Mouse (Mus musculus) hindbrain, embryonic 10.5 days (tissue): ENCODE data around the gene Cyp4x1. TPM values are rescaled to one million over a fixed set of nuclear protein-coding genes. Genes with fewer than 3 reads are reported as not detected.

Source experiments
- DNase-seq: peaks from one replicate; pipeline ENCODE4 v3.0.0-alpha.2; 2017; ENCODE audit warnings: low spot score
- H3K27ac ChIP-seq: fragments of 300-500 bp; sonication (generic); 2 replicates; pipeline ENCODE4 v1.5.1; 2016; ENCODE audit warnings: mild to moderate bottlenecking, moderate library complexity
- H3K27me3 ChIP-seq: fragments of 300-500 bp; sonication (generic); 2 replicates; pipeline ENCODE4 v1.6.1; 2016; ENCODE audit warnings: mild to moderate bottlenecking; ENCODE audit not compliant: poor library complexity, insufficient read depth, severe bottlenecking
- H3K36me3 ChIP-seq: fragments of 300-500 bp; sonication (generic); 2 replicates; pipeline ENCODE4 v1.6.1; 2016; ENCODE audit warnings: mild to moderate bottlenecking, moderate library complexity
- H3K4me1 ChIP-seq: fragments of 300-500 bp; sonication (generic); replicated peaks from 2 replicates; pipeline ENCODE4 v1.6.1; 2016; ENCODE audit warnings: mild to moderate bottlenecking
- H3K4me3 ChIP-seq: fragments of 300-500 bp; sonication (generic); 2 replicates; pipeline ENCODE4 v1.5.1; 2016; ENCODE audit warnings: mild to moderate bottlenecking, moderate library complexity
- H3K9me3 ChIP-seq: fragments of 300-500 bp; sonication (generic); 2 replicates; pipeline ENCODE4 v1.6.1; 2016; ENCODE audit warnings: mild to moderate bottlenecking, moderate library complexity
- WGBS: fragments of 180-500 bp; shearing (Covaris S2); methylation state at CpG from one replicate; pipeline ENCODE4 v1.1.7; 2016; 5-methylcytosine and 5-hydroxymethylcytosine counted together
- polyA plus RNA-seq: library from polyadenylated mRNA; unstranded; fragments of >200 nt; fragmentation: Nextera tagmentation; extraction: Ambion mirVana; gene quantifications from 2 replicates; pipeline ENCODE4 v1.2.1, GENCODE M21; 2016

The Cyp4x1 gene
- polyA plus RNA-seq, 1 experiment from 2014 or later, result 0.82 TPM

DNA sequence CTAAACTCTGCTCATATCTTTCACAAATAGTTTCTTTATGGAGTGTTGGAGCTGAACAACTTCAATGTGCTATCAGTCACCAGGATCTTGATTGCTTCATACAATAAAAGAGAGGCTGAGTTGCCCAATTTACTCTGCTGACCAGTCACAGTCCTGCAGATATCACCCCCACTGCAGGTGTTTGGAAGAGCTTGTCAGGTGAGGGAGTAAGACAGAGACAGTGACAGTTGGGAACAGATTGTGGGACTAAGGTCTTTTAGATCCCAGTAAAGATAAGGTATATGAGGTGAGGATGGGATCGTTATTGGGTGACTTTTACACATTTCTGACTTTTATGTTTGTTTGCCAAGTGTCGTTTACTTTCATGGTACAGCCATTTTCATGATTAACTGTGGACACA is 22.9 kb downstream of the Cyp4x1 start:
- Histone ChIP-seq H3K4me1 (no peaks in the 10 kb centered on the region), H3K27ac (no peak overlapping the region), H3K27me3 (no peaks in the 10 kb centered on the region), H3K4me3 (no peak overlapping the region), H3K9me3 (no peaks in the 10 kb centered on the region), H3K36me3 (no peaks in the 10 kb centered on the region)
- DNase-seq, result no peak
- WGBS, result 83% methylated on average over 2 of the region's 2 CpGs

DNA sequence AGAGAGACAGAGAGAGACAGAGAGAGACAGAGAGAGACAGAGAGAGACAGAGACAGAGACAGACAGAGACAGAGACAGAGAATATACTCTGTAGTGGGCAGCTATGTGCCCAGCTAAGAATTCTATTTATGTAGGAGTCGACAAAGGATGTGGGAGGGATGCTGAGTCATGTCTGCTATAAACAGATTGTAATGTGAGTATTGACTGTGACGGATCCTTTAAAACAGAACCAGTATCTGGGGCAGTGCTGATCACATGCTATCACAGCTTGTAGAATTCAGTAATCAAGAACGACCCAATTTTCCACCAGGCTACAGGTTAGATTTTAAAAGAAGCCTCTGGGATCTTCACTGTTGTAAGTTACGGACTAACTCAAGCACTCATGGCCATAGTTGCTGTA is 30.6 kb downstream of the Cyp4x1 start:
- 74% methylated on average over 4 of the region's 4 CpGs for WGBS
- no peaks in the 10 kb centered on the region for H3K27me3 ChIP-seq
- no peak for DNase-seq
- H3K4me1 ChIP-seq, result no peaks in the 10 kb centered on the region
- H3K4me3 ChIP-seq, result no peak overlapping the region
- no peak overlapping the region for H3K27ac ChIP-seq
- H3K9me3 ChIP-seq, result no peaks in the 10 kb centered on the region
- H3K36me3 ChIP-seq, result no peaks in the 10 kb centered on the region

DNA sequence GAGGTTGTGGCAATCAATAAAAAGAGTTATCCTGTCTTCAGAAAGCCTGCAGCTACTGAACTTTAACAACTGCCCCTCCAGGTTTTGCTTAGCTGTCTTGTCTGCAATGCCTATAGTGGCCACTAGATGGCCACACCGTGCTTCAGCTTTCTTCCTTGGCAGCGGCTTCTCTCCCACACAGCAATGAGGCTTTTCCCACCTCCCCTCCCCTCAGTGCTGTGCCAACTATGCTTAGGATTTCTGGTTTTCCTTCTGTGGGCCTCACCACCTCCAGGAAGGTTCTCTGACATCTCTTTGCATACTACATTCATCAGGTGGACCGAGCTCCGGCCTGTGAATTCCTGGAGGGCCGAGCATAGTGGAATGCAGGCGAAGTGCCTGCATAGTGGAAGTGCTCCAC is 32.4 kb downstream of the Cyp4x1 start:
- Histone ChIP-seq H3K27me3 (peaks cover 13% of the 10 kb centered on the region), H3K9me3 (no peaks in the 10 kb centered on the region), H3K4me1 (peaks cover 5% of the 10 kb centered on the region), H3K4me3 (no peak overlapping the region), H3K36me3 (no peaks in the 10 kb centered on the region), H3K27ac (no peak overlapping the region)
- WGBS, result 44% methylated on average over 6 of the region's 6 CpGs
- DNase-seq, result peak; percentile 68

DNA sequence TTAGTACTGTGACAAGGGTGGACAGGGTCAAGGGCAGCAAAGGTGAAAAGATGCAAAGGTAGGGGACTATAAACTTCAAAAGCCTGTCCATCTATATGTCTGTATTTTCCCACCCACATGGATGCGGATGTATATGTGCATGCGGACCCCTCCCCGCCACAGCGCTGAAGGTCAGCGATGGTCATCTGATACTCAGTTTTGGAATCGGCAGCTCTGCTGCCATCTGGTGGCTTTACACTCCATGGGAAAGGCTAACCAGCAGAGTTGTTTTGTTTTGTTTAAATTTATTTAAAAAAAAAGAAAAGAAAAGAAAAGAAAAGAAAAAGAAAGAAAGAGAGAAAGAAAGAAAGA is 37.0 kb downstream of the Cyp4x1 start:
- peaks cover 18% of the 10 kb centered on the region for H3K4me1 ChIP-seq
- peak overlapping the region; percentile 29; the same call in 1 of the 2 replicates for H3K4me3 ChIP-seq
- WGBS, result 1% methylated on average over 6 of the region's 6 CpGs
- no peaks in the 10 kb centered on the region for H3K9me3 ChIP-seq
- H3K36me3 ChIP-seq, result no peaks in the 10 kb centered on the region
- peak overlapping the region; percentile 74 for H3K27ac ChIP-seq
- peak; percentile 56 for DNase-seq
- H3K27me3 ChIP-seq, result peaks cover 56% of the 10 kb centered on the region

DNA sequence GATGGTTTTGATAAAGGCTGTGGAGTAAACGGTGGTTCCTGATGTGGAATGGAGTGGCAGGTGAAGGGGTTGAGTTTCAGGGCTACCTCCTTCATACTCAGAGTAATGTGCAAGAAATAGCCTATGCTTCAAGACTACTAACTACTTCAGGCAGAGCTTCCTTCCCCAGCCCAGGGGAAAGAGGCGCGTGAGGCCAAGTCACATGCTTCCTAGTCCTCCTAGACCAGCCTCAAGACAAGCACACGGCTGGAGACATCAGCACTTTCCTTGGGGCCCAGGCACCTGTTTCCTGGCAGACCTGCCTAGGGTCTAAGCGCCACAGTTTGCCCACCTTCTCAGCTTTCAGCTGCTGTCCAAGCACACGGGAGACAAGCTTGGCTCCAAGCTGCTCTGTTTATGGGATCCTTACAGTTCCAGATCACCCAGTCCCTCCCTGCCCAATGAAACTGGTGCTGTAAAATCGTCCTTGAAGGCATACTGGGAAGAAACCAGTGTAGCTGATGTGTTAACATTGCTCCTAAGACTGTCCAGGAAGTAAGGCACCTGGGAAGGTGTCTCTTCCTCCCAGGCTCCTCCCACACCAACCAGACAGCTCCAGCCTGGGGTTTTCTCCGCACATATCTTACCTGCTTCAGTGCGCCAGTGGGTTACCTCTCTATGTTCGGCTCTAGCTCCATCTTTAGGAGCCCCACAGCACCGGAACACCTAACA is 37.5 kb downstream of the Cyp4x1 start:
- WGBS, result 15% methylated on average over 11 of the region's 11 CpGs
- Histone ChIP-seq H3K4me3 (peak overlapping the region; percentile 60), H3K27me3 (peaks cover 62% of the 10 kb centered on the region), H3K9me3 (no peaks in the 10 kb centered on the region), H3K4me1 (peaks cover 18% of the 10 kb centered on the region), H3K36me3 (no peaks in the 10 kb centered on the region), H3K27ac (peak overlapping the region; percentile 74)
- no peak for DNase-seq

DNA sequence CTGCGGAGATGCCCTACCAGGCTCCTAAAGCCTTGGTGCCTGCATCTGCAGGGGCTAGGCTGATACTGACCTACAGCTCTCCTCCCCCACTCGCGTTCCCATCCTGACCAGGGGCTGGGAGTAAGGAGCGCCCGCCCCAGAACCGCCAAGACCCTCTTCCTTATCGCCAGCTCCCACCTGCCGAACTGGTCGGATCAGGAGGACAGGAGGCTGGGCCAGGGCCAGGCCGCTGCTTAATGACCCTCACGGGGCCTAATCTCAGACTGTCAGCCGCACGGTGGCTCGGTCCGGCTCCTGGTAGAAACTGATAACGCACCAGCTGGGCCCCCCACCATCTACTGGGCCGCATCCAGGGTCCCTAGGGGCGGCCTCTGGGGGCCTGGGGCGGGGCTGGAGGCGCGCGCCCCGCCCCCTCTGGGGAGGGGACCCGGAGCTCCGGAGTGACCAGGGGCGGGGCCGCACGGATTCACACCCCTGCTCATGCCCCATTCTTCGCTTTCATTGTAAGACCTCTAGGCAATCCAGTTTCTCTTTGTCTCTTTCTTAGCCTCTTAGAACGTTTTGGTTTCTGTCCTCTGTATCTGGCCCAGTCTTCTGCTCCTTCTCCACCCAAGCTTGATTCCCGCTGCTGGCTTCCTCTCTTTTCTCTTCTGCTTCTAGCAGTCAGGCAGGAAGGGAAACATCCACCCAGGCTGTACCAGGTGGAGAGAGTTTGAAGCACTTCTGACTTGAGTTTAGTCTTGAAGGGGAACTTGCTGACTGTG is 38.2 kb downstream of the Cyp4x1 start:
- Histone ChIP-seq H3K9me3 (no peaks in the 10 kb centered on the region), H3K4me1 (peaks cover 18% of the 10 kb centered on the region), H3K4me3 (peak overlapping the region; percentile 60), H3K27me3 (peaks cover 62% of the 10 kb centered on the region), H3K27ac (peak overlapping the region; percentile 74), H3K36me3 (no peaks in the 10 kb centered on the region)
- under 1% methylated on average over 31 of the region's 31 CpGs for WGBS
- peak; percentile 44 for DNase-seq

DNA sequence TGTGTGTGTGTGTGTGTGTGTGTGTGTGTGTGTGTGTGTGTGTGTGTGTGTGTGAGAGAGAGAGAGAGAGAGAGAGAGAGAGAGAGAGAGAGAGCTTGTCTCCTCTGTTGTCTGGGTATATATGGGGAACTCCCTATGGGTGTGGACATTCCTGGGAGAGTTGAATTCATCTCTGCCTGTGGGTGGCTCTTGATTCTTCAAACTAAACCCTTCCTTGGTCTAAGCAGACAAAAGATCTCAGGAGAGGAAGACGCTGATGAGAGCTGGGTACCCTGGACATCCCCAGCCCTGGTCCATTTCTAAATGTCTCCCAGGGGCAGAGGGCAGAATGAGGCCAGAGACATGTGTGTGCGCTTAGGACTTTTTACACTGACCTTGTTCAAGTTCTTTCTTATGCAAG is 40.0 kb downstream of the Cyp4x1 start:
- H3K27me3 ChIP-seq, result peaks cover 66% of the 10 kb centered on the region
- 78% methylated on average over 2 of the region's 2 CpGs for WGBS
- no peaks in the 10 kb centered on the region for H3K9me3 ChIP-seq

DNA sequence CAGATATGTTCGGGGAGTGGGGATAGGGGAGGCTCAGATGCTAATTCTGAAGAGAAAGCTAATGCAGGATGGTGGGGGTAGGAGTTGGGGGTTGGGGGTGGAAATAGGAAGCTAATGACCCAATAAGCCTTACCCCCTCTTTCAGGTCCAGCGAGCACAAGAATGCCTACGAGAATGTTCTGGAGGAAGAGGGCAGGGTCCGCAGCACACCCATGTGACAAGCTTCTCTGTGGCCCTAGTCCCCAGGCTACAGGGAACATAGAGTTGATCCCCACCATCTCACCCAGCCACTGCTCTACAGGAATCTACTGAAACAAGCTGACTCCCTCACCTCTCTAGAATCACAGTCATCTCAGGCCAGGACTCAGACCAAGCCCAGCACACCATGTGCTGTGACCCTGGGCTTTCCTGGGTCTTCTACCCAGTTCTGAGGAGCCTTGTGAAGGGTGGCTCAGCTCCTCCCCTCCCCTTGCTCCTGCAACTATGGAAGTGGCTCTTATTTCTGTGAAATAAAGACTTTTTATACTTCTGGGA is 40.7 kb downstream of the Cyp4x1 start:
- no peak for DNase-seq
- H3K4me3 ChIP-seq, result no peak overlapping the region
- peaks cover 72% of the 10 kb centered on the region for H3K27me3 ChIP-seq
- H3K4me1 ChIP-seq, result peaks cover 22% of the 10 kb centered on the region
- no peak overlapping the region for H3K27ac ChIP-seq
- 77% methylated on average over 4 of the region's 4 CpGs for WGBS
- H3K36me3 ChIP-seq, result no peaks in the 10 kb centered on the region
- no peaks in the 10 kb centered on the region for H3K9me3 ChIP-seq

More for the DNA sequence above, 40.0 kb downstream of the Cyp4x1 start:
- H3K4me1 ChIP-seq, result peaks cover 22% of the 10 kb centered on the region
- H3K4me3 ChIP-seq, result no peak overlapping the region
- DNase-seq, result no peak
- no peak overlapping the region for H3K27ac ChIP-seq
- H3K36me3 ChIP-seq, result no peaks in the 10 kb centered on the region

DNA sequence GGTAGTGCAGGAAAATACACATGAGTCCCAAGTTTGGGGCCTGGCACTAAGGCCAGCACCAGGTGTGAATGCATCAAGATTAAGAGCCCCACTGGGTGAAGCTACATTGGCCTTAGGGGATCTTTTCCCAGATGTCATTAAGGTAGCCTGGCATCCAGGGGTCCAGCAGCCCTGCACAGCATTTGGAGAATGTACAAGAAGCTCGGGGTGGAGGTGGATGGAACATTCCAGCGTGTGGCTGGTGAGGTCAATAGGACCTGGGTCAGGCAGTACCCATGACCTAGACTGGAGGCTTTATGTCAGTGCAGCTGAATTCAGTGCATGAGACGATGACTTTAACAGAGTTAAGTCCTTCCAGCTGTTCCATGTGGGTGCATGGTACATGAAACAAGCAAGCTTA is 42.3 kb downstream of the Cyp4x1 start:
- peaks cover 76% of the 10 kb centered on the region for H3K27me3 ChIP-seq
- 80% methylated on average over 3 of the region's 3 CpGs for WGBS
- peaks cover 18% of the 10 kb centered on the region for H3K4me1 ChIP-seq
- H3K4me3 ChIP-seq, result no peak overlapping the region
- H3K9me3 ChIP-seq, result no peaks in the 10 kb centered on the region
- DNase-seq, result no peak
- H3K27ac ChIP-seq, result no peak overlapping the region
- no peaks in the 10 kb centered on the region for H3K36me3 ChIP-seq

DNA sequence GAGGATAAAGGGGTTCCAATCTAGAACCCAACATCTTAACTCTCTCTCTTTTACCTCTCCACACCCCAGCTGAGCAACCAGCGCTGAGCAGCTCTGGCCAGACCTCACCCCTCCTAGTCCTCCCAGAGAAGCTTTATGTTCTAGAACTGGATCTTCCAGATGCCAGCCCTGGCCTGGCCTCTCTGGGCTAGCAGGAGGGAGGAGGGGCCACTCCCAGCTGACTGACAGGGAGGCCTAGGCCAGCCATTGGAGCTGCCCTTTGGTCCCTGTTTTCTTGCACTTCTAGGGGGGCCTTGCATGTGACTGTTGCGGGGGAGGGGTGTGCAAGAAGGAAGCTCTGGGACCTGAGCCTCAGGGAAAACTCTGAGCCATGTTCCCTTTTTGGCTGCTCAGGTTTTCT is 43.5 kb downstream of the Cyp4x1 start:
- no peak overlapping the region for H3K27ac ChIP-seq
- 67% methylated on average over 2 of the region's 2 CpGs for WGBS
- no peaks in the 10 kb centered on the region for H3K36me3 ChIP-seq
- DNase-seq, result no peak
- peaks cover 71% of the 10 kb centered on the region for H3K27me3 ChIP-seq
- no peaks in the 10 kb centered on the region for H3K9me3 ChIP-seq
- no peak overlapping the region for H3K4me3 ChIP-seq
- H3K4me1 ChIP-seq, result peaks cover 6% of the 10 kb centered on the region

DNA sequence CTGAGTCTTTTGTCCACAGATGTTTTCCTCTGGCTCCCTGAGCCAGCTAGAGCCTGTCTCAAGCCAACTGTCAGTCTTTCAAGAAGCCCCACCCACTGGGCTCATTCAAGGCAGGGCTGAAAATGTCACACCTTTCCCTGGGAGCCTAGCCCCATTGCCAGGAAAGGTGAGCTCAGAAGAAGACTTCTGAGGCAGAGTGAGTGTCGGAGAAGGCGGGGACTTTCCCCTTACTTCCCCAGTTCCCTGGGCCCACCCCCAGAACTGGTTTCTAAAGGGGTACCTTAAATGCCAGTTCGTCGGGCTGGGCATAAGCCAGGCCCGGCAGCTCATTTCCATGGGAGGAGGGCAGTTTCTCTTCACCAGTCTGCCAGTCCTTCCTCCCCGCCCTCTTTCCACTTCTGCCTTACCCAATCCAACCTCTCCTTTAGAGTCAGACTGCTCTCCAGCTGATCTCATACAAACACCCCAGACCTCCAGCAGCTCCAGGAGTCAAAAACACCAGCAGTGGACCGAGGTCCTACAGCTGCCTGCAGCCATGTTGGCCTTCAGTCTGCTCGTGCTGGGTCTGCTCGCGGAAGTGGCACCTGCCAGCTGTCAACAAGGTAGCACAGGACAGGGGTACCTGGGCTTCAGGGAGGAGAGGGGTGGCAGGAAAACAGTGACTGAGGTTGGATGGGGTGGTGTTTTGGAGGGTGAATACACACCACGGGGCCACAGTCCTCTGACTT is 45.3 kb downstream of the Cyp4x1 start, which contains the start of gene Pdzk1ip1:
Gene Pdzk1ip1 (plus strand): TSS at position 98 of the 728 bp plus-strand sequence.
- Histone ChIP-seq H3K27me3 (peaks cover 63% of the 10 kb centered on the region), H3K27ac (peak within 1 kb of the TSS; percentile 75; the same call in 1 of the 2 replicates), H3K36me3 (no peaks in the 10 kb centered on the region), H3K4me3 (no peak within 1 kb of the TSS), H3K4me1 (peaks cover 4% of the 10 kb centered on the region; the same call in 1 of the 2 replicates), H3K9me3 (no peaks in the 10 kb centered on the region)
- DNase-seq, result no peak
- WGBS, result 25% methylated on average over 11 of the region's 11 CpGs

DNA sequence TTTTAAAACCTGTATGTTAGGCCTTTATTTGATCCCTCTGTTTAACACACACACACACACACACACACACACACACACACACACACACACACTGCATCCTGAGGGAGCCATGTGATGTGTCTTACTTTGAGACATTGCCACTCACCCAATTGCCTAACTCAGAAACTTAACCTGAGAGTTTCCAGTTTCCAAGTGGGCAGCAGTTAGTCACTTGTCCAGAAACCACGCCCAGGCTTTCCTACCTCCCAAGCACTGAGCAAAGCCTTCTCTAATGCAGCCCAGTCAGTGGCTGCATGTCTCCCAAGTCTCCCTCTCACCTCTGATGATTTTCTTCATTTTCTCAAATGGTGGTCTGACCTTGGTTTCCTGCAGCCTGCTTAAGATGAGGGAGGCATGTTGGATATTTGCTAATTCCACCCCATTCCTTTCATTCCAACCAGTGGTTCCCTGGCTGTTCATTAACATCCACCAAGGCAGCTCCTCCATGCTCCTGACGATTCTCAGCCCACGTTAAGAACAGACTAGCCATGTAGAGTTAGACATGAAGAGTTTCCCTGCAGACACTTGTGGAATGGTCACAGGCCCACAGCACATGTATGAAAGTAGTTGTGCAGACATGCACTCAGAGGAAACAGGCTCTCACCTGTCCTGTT is 47.2 kb downstream of the Cyp4x1 start:
- Histone ChIP-seq H3K4me3 (no peak overlapping the region), H3K9me3 (no peaks in the 10 kb centered on the region), H3K27ac (no peak overlapping the region), H3K4me1 (peaks cover 4% of the 10 kb centered on the region; the same call in 1 of the 2 replicates), H3K27me3 (peaks cover 64% of the 10 kb centered on the region), H3K36me3 (no peaks in the 10 kb centered on the region)
- WGBS, result 67% methylated on average over 3 of the region's 3 CpGs
- DNase-seq, result no peak
